Mouse (Mus musculus): ENCODE measurements around the gene Igdcc4. TPM values are rescaled to one million over a fixed set of nuclear protein-coding genes. Genes with fewer than 3 reads are reported as not detected.
A peak's percentile ranks its signal among the peaks of the same experiment; 100 is the strongest.

The Igdcc4 gene
- polyA plus RNA-seq, 1 experiment from 2014 or later, result 13.5 TPM

GRCm38 (mm10) chr9:65083075-65083765 is 18.1 kb upstream of the Igdcc4 start:
- WGBS, result 91% methylated on average over 18 of the region's 18 CpGs
- ATAC-seq (ENCODE audit: insufficient number of reproducible peaks, low FRiP score, low TSS enrichment, low read depth), result no peak

GRCm38 (mm10) chr9:65084198-65084807 is 17.0 kb upstream of the Igdcc4 start:
- H3K27me3 ChIP-seq (ENCODE audit: control insufficient read depth, insufficient read depth, low read length), result no peaks in the 10 kb centered on the region
- H3K4me2 ChIP-seq (ENCODE audit: low read depth, severe bottlenecking), result no peak overlapping the region
- no peak for ATAC-seq (ENCODE audit: insufficient number of reproducible peaks, low FRiP score, low TSS enrichment, low read depth)
- peaks cover 2% of the 10 kb centered on the region for H3K36me3 ChIP-seq (ENCODE audit: control insufficient read depth, insufficient read depth, low read length)
- DNase-seq (ENCODE audit: low spot score), result no peak
- H3K9me3 ChIP-seq (ENCODE audit: control insufficient read depth, low read length), result no peaks in the 10 kb centered on the region
- WGBS, result 81% methylated on average over 7 of the region's 7 CpGs
- no peak overlapping the region for H3K9ac ChIP-seq (ENCODE audit: low read length)
- H3K27ac ChIP-seq (replicated peaks; ENCODE audit: low read depth, low read length), result no peak overlapping the region
- no peak overlapping the region for H3K4me3 ChIP-seq (ENCODE audit: low read depth, low read length)
- H3K4me1 ChIP-seq (ENCODE audit: control insufficient read depth, insufficient read depth, low read length), result no peaks in the 10 kb centered on the region

More at GRCm38 (mm10) chr9:65083075-65083765, 18.1 kb upstream of the Igdcc4 start:
- Histone ChIP-seq H3K4me2 (ENCODE audit: low read depth, severe bottlenecking) (no peak overlapping the region), H3K4me3 (ENCODE audit: low read depth, low read length) (no peak overlapping the region), H3K27ac (replicated peaks; ENCODE audit: low read depth, low read length) (no peak overlapping the region), H3K4me1 (ENCODE audit: control insufficient read depth, insufficient read depth, low read length) (no peaks in the 10 kb centered on the region), H3K9me3 (ENCODE audit: control insufficient read depth, low read length) (no peaks in the 10 kb centered on the region), H3K9ac (ENCODE audit: low read length) (no peak overlapping the region), H3K36me3 (ENCODE audit: control insufficient read depth, insufficient read depth, low read length) (peaks cover 8% of the 10 kb centered on the region), H3K27me3 (ENCODE audit: control insufficient read depth, insufficient read depth, low read length) (no peaks in the 10 kb centered on the region)
- no peak for DNase-seq (ENCODE audit: low spot score)

GRCm38 (mm10) chr9:65085270-65085669 is 16.0 kb upstream of the Igdcc4 start:
- no peak overlapping the region for H3K27ac ChIP-seq (replicated peaks; ENCODE audit: low read depth, low read length)
- H3K9me3 ChIP-seq (ENCODE audit: control insufficient read depth, low read length), result no peaks in the 10 kb centered on the region
- no peaks in the 10 kb centered on the region for H3K27me3 ChIP-seq (ENCODE audit: control insufficient read depth, insufficient read depth, low read length)
- no peak overlapping the region for H3K4me2 ChIP-seq (ENCODE audit: low read depth, severe bottlenecking)
- 92% methylated on average over 1 of the region's 1 CpGs for WGBS
- ATAC-seq (ENCODE audit: insufficient number of reproducible peaks, low FRiP score, low TSS enrichment, low read depth) (no peak), DNase-seq (ENCODE audit: low spot score) (no peak)
- no peak overlapping the region for H3K9ac ChIP-seq (ENCODE audit: low read length)
- H3K36me3 ChIP-seq (ENCODE audit: control insufficient read depth, insufficient read depth, low read length), result peaks cover 2% of the 10 kb centered on the region
- no peaks in the 10 kb centered on the region for H3K4me1 ChIP-seq (ENCODE audit: control insufficient read depth, insufficient read depth, low read length)
- no peak overlapping the region for H3K4me3 ChIP-seq (ENCODE audit: low read depth, low read length)

GRCm38 (mm10) chr9:65086801-65087200 is 14.5 kb upstream of the Igdcc4 start:
- Histone ChIP-seq H3K4me1 (ENCODE audit: control insufficient read depth, insufficient read depth, low read length) (0 out of 2 replicates have a peak, but pooled peaks cover 4% of the 10 kb centered on the region), H3K4me3 (ENCODE audit: low read depth, low read length) (no peak overlapping the region), H3K9me3 (ENCODE audit: control insufficient read depth, low read length) (no peaks in the 10 kb centered on the region), H3K36me3 (ENCODE audit: control insufficient read depth, insufficient read depth, low read length) (no peaks in the 10 kb centered on the region; the same call in 1 of the 2 replicates), H3K9ac (ENCODE audit: low read length) (no peak overlapping the region), H3K4me2 (ENCODE audit: low read depth, severe bottlenecking) (no peak overlapping the region), H3K27ac (replicated peaks; ENCODE audit: low read depth, low read length) (no peak overlapping the region), H3K27me3 (ENCODE audit: control insufficient read depth, insufficient read depth, low read length) (no peaks in the 10 kb centered on the region)
- whole genome bisulfite sequencing, result 59% methylated on average over 1 of the region's 1 CpGs
- DNase-seq (ENCODE audit: low spot score) (no peak), ATAC-seq (ENCODE audit: insufficient number of reproducible peaks, low FRiP score, low TSS enrichment, low read depth) (no peak)

- 0 out of 2 replicates have a peak, but pooled peaks cover 4% of the 10 kb centered on the region for H3K4me1 ChIP-seq (ENCODE audit: control insufficient read depth, insufficient read depth, low read length)
- H3K4me3 ChIP-seq (ENCODE audit: low read depth, low read length), result no peak overlapping the region
- H3K9ac ChIP-seq (ENCODE audit: low read length), result no peak overlapping the region
- no peak overlapping the region for H3K4me2 ChIP-seq (ENCODE audit: low read depth, severe bottlenecking)
- H3K36me3 ChIP-seq (ENCODE audit: control insufficient read depth, insufficient read depth, low read length), result no peaks in the 10 kb centered on the region; the same call in 1 of the 2 replicates
- no peak overlapping the region for H3K27ac ChIP-seq (replicated peaks; ENCODE audit: low read depth, low read length)
- DNase-seq (ENCODE audit: low spot score) (no peak), ATAC-seq (ENCODE audit: insufficient number of reproducible peaks, low FRiP score, low TSS enrichment, low read depth) (no peak)
- 35% methylated on average over 5 of the region's 5 CpGs for WGBS
- H3K27me3 ChIP-seq (ENCODE audit: control insufficient read depth, insufficient read depth, low read length), result no peaks in the 10 kb centered on the region
- no peaks in the 10 kb centered on the region for H3K9me3 ChIP-seq (ENCODE audit: control insufficient read depth, low read length)
These were observed 13.8 kb upstream of the Igdcc4 start for GRCm38 (mm10) chr9:65087490-65087889.

GRCm38 (mm10) chr9:65094237-65094636 is 7.0 kb upstream of the Igdcc4 start:
- H3K27me3 ChIP-seq (ENCODE audit: control insufficient read depth, insufficient read depth, low read length), result no peaks in the 10 kb centered on the region
- H3K4me3 ChIP-seq (ENCODE audit: low read depth, low read length), result no peak overlapping the region
- peak; percentile 54; the same call in 1 of the 2 replicates for ATAC-seq (ENCODE audit: insufficient number of reproducible peaks, low FRiP score, low TSS enrichment, low read depth)
- H3K27ac ChIP-seq (replicated peaks; ENCODE audit: low read depth, low read length), result no peak overlapping the region
- H3K9ac ChIP-seq (ENCODE audit: low read length), result no peak overlapping the region
- H3K9me3 ChIP-seq (ENCODE audit: control insufficient read depth, low read length), result no peaks in the 10 kb centered on the region
- H3K4me2 ChIP-seq (ENCODE audit: low read depth, severe bottlenecking), result no peak overlapping the region
- peak; percentile 40 for DNase-seq (ENCODE audit: low spot score)
- 0 out of 2 replicates have a peak, but pooled peaks cover 4% of the 10 kb centered on the region for H3K4me1 ChIP-seq (ENCODE audit: control insufficient read depth, insufficient read depth, low read length)
- WGBS, result 49% methylated on average over 6 of the region's 6 CpGs
- H3K36me3 ChIP-seq (ENCODE audit: control insufficient read depth, insufficient read depth, low read length), result no peaks in the 10 kb centered on the region

- DNase-seq (ENCODE audit: low spot score) (peak; percentile 66), ATAC-seq (ENCODE audit: insufficient number of reproducible peaks, low FRiP score, low TSS enrichment, low read depth) (peak; percentile 62; the same call in 1 of the 2 replicates)
- H3K27ac ChIP-seq (replicated peaks; ENCODE audit: low read depth, low read length), result peak overlapping the region; percentile 30
- no peaks in the 10 kb centered on the region; the same call in 1 of the 2 replicates for H3K9me3 ChIP-seq (ENCODE audit: control insufficient read depth, low read length)
- no peaks in the 10 kb centered on the region for H3K27me3 ChIP-seq (ENCODE audit: control insufficient read depth, insufficient read depth, low read length)
- peak overlapping the region; percentile 84 for H3K9ac ChIP-seq (ENCODE audit: low read length)
- peaks cover 11% of the 10 kb centered on the region for H3K4me1 ChIP-seq (ENCODE audit: control insufficient read depth, insufficient read depth, low read length)
- no peaks in the 10 kb centered on the region for H3K36me3 ChIP-seq (ENCODE audit: control insufficient read depth, insufficient read depth, low read length)
- H3K4me2 ChIP-seq (ENCODE audit: low read depth, severe bottlenecking), result peak overlapping the region; percentile 97
- 0% methylated on average over 39 of the region's 39 CpGs for WGBS
- H3K4me3 ChIP-seq (ENCODE audit: low read depth, low read length), result peak overlapping the region; percentile 69
These were observed 545 bp downstream of the Igdcc4 start for GRCm38 (mm10) chr9:65101686-65102376.

Measured in limb, embryonic 11.5 days (tissue).